Mouse (Mus musculus) adrenal gland, postnatal 10 days (tissue): ENCODE results near the gene Ppp2r2c. TPM values are rescaled to one million over a fixed set of nuclear protein-coding genes. Genes with fewer than 3 reads are reported as not detected.

Experiments used
- DNase-seq: peaks from one replicate; pipeline ENCODE4 v3.0.0; 2021; ENCODE audit warnings: mixed read lengths
- total RNA-seq, 2 experiments: library from RNA; stranded (reverse); gene quantifications; 2 replicates each; pipeline ENCODE4 v1.2.3; 2021

Gene Ppp2r2c
- total RNA-seq, 2 experiments from 2014 or later, result 7.0 to 10.2 TPM

DNA sequence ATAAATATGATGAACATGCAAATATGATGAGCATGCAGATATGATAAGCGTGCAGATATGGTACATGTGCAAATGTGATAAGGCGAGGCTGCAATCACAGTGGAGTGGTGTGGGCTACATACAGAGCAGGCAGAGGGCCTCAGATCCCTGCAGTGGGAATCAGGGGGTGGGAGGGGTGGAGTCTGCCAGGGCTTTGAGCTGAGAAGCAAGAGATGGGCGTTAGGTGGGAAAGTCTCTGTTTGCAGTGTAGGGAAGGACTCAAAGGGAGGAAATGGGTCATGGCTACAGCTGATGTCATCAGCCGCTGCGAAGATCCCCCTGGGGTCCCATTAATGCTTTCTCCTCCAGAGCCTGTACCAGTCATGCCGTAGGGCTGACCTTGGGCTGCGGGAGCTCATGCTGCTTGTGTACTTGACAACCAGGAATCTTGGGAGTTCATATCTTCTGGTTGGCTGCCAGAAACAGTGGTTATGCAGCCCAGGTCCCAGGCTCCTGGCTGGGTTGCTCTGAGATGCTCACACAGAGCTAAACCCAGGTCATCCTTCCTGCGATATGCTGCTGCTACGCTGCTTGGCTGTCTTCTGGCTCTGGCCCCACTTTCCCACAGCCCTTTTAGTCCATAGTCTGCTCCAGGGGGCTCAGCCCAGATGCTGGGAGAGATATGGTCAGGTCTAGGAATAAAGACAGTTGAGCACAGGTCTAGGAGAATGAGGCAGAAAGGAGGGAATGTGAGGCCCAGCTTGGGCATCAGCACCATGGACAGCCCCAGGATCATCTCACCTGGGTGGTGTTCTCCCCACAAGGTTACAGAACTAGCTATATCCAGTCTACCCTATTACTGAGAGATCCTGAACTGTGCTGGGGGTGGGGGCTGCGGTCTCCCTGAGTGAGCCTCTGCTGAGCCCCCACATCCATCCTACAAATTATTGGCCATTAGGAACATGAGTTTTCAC, 27.6 kb downstream of the Ppp2r2c start:
- no peak for DNase-seq

DNA sequence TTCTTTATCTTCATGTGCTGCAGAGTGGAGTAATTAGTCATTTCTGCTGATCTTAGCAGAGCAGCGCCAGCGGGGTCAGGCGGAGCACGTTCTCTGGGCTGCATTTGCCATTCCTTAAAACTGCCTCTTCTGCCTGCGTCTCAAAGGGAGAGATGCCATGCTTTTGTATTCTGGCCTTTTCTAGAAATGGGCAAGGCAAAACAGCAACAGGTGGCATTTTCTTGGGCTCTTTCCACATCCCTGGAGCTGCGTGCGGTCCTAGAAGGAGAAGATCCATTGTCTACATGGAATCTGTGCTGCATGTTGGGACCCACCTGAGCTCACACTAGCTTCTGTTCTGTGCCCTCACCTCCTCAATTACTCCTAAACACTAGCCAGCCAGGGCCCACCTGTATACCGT, 29.7 kb downstream of the Ppp2r2c start:
- DNase-seq, result no peak

DNA sequence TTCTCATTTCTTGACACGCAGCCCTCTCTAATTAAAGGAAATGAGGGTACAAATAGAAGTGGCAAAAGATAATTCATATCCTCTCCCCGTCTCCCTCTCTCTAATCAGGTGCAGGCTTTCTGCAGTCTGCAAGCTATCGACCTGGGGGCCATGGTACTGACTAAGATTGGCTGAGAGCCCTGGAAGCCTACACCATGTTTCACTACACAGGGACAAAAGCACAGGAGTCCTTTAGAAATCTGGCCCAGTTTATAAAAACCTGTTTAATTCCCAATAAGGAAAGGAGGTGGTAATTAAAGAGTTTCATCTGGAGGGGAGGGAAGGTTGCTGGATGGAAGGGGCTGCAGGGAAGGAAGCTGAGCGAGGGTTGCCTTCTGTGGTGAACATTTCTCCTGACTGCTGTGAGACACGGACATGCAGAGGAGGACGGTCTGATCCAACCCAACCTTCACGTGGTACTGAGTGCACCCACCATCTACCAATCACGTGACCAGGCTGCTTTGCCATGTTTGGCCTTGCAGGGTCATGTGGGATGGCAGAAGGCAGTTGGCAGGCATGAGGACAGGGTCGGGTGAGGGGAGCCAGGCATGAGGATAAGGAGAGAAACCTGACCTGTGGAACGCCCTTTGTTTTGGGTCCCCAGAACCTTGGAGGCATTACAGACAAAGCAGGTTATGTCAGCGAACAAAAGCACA, 30.2 kb downstream of the Ppp2r2c start:
- no peak for DNase-seq

DNA sequence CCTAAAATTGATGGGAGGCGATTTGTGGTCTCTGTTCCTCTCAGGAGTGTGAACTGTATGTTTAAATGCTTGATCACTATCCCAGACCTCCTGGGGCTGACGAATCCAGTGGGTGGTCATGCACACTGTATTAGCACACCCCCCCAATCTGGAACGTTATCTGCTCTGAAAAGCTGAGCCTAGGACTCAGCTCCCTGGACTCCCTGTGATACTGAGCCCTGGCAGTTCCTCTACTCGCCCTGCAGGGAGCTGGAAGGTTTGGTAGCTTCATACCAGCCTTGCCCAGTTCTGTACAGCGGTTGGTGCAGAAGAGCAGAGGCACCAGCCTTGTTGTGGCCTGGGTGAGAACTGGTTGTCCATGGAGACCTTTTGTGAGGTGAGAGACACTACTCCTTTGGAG, 31.1 kb downstream of the Ppp2r2c start:
- no peak for DNase-seq

DNA sequence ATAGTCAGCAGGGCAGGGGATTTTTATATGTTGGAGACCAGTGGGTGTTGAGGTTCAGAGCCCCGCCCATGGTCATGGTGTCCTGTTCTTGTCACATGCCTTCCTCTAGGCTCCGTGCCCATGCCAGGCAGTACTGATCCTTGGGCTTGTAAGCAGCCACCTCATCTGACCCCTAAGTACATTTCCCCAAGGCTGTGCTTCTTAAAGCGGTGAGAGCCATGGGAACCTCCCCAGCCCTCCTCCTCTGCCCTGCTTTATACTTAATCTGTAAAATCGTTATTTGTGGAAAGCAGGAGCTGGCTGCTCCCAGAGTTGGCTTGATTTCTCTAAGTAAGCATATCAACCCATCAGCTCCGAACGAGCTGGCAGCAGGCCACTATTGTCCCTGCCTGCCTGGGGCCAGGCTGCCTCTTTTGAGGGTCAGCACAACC, 31.9 kb downstream of the Ppp2r2c start:
- DNase-seq, result peak; percentile 39

DNA sequence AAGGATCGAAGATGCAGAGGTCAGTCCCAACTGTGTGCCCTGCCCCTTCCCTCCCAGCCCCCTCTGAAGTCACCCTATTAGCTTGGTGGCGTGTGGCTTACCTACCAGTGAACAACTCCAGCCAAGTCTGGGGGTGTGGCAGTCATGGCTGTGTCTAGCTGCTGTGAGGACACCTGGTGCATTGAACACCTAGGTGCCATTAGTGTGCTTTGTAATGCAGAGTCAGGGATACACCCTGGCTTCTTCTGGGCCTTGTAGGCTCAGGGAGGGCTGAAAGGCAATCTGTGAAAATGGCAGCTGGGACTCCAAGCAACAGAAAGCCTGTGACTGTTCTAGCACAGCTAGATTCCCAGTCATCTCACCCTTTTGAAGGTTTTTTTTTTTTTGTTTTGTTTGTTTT, 34.5 kb downstream of the Ppp2r2c start:
- no peak for DNase-seq

DNA sequence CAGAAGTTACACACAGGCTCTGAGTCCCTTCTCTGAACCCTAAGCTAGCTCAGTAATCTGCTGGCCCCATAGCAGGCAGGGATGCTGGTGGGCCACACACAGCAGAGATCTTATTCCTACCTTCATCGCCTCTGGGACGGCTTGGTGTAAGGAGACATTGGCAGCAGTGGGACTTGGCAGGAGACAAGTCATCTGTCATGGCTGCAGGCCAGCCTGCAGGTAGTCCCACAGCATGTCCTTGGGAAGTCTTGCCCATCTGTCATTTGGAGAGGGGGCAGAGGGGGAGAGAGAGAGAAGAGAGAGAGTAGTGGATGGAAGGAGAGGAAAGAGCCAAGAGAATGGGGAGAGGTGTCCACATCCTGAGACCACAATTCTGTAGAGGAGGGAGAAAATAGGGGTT, 35.8 kb downstream of the Ppp2r2c start:
- no peak for DNase-seq

DNA sequence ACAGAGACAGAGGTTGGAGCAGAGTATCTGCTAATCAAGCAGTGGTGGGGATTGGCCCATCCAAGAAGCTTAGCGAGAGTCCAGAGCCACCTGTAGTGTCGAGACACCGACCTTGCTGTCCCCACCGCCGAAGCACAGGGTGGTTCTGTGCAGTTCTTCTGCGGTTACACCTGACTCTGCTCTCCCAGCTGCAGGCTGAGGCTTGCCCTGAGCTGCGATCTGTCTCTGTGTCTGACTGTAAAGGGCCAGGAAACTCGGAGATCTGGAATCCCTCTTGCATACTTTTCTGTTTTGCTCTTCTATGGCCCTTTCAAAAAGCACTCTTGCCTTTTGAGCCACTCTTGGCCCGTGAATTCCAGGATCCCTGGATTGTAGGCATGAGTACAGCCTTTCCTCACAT, 36.4 kb downstream of the Ppp2r2c start:
- no peak for DNase-seq

DNA sequence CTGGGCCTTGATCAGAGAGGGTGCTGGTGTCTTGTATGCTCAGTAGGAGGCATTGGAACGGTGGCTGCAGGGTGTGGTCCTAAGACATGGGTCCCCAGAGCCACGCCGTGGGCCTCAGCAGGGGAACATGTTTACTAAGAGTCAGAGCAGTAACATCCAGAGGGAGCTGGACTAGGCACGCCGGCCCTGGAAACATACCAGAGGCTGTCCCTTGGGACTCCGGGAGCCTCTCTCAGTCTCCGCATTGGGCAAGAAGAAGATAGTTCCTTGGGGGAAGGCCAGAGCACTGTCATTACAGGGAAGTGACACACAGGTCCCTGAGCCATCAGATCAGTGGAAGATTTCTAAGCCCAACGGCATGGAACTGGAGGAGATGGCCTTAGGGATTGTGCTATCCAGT, 36.9 kb downstream of the Ppp2r2c start:
- peak; percentile 44 for DNase-seq

DNA sequence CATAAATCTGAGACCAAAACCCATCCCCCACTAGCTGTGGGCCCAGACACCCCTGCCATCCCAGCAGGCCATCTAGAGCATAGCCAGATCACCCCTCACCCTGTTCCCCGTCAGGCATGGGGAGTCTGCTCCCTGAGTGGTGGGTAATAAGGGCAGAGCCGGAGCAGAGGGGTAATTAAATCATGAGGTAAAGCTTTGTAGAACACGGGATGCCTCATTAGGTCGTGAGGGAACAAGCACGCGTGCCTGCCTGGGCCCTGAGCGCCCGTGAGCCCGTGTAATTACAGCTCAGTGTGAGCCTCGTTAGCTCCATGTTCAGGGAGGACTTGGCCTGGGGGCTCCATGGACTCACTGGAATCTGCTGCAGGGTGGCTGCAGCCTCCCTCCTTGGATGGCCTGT, 39.4 kb downstream of the Ppp2r2c start:
- no peak for DNase-seq

DNA sequence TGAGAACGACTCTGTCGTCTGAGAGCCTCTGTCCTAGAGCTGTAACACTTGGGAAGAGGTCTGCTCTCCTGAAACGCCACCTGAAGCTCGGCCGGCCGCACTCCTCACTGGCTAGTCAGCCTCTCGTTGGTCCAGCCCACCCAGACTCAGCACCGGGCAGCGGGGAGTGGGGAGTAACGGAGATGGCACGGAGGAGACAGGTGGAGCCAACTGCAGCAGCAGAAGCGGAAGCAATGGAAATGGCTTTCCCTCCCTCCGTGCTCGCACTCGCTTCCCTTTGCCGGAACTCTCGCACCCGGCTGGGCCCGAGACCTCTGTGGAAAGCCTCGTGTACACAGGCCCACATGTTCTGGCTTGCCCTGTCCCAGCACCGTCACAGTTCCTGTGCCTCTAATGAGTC, 41.2 kb downstream of the Ppp2r2c start:
- no peak for DNase-seq

DNA sequence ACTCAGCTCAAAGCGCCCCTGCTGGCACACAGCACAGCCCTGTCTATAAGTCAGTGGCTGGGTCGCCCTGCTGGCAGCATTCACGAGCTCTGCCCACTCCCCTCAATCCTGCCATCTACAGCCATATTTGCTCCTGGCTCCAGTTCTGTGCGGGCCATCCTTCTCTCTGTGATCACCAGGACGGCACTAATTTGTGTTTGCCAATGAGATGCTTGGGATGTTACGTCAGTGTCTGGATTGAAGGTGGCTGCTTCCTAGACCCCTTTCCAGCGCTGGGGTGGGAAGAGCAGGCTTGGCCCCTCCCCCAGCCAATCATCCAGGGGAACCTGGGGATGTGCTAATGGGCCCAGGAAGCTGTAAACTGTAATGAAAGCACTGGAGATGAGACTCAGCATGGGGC, 42.7 kb downstream of the Ppp2r2c start:
- no peak for DNase-seq

DNA sequence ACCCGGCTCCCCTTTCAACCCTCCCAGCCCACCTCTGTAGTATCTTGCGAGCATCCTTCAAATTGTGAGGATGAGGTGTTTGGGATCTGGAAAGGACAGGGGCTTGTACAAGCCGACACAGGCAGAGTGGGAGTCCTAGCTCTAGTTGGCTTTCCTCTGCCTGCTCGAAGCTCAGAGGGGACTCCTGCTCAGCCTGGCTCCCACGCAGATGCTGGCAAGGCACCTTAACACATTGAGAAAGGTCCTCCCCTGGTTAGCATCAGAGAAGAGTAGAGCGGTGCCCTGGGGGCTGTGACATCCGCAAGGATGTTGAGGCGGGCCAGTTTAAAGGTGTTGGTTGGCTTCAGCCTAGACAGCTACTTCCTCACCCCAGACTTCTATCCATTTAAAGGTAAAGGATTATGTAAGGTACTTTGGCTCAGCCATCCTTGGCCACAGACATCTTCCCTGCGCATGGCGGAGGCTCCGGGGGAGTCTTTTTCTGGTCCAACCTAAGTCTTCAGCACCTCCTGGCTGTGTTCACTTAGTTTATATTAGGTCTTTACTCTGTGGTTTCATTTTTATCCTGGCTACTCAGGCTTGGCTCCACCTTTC, 43.5 kb downstream of the Ppp2r2c start:
- no peak for DNase-seq

DNA sequence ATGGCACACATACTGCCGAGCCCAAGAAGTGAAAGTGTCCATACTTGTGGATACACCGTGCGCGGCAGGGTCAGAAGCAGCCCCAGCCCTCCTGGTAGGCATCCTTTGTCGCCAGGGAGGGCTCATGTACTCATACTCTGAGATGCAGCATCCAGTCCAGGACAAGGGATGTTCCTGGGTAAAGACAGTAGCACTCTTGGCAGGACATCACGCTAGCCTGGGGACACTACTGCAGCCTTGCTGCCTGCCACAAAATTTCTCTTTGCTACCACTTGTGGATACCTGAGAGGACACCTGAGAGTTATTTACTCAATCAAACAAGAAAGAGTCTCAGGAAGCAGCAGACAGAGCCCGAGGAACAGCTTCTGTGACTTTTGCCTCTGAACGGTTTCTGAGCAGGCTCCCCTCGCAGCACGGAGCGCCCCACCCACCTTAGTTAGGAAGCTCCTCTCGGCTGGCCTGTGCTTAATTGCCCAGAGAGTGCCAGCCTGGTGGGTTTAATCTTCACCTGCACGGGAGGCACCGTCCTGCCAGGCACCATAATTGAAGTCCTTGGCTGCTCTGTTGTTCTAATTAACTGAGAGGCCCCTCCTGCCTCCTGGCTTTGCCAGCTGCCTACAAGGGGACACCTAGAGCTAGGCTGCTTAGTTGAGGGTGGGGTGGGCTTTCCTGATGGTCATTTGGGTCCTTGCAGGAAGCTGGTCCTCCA, 44.4 kb downstream of the Ppp2r2c start:
- no peak for DNase-seq

DNA sequence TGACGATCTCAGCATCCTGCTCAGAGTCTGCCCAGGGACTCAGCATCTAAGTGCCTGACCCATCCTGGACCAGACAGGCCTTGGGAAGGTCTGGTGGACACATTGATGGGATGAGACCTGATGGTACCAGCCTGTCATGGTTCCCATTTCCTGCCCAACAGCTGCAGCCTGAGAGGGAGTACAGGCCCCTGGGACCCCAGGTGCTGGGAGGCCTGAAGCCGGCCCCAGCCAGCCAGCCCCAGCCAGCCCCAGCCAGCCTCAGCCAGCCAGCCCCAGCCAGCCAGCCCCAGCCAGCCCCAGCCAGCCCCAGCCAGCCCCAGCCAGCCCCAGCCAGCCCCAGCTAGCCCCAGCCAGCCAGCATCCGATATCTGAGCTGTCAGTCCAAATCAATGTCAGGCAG, 46.9 kb downstream of the Ppp2r2c start:
- no peak for DNase-seq

DNA sequence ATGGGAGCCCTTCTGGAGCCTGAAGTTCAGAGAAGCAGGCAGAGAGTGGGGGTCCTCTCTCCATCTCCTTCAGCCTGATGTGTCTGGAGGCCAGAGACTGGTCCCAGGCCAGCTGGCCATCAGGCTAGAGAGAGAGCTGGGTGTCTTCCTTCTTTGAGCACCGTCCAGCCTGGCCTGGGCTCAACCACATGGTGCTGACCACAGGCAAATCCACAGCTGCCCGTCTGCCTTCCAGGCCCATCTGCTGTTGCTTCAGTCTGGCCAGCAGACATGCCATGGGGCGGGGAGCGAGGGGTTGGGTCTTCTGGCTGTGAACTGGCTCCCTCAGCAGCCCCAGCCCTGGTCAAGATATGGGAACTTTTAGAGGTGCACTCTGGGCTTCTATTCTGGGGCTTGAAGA, 48.3 kb downstream of the Ppp2r2c start:
- no peak for DNase-seq

DNA sequence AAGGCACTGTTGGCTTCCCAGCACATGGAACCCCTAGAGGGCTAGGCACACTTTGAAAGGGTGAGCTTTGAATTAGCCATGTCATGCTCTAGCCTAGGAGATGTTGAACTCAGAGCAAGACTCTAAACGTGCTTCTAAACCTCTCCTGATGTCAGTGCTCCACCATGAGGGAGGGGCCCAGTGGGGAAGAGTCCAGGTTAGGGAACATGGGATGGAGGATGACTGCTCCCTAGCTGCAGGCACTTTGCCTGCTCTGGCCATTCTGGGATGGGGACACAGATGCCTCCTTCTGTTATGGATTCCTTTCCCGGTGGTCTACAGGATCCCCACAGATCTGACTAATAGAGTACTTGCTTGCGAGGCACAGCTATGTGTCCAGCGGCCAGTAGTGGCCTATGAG, 48.9 kb downstream of the Ppp2r2c start:
- no peak for DNase-seq

DNA sequence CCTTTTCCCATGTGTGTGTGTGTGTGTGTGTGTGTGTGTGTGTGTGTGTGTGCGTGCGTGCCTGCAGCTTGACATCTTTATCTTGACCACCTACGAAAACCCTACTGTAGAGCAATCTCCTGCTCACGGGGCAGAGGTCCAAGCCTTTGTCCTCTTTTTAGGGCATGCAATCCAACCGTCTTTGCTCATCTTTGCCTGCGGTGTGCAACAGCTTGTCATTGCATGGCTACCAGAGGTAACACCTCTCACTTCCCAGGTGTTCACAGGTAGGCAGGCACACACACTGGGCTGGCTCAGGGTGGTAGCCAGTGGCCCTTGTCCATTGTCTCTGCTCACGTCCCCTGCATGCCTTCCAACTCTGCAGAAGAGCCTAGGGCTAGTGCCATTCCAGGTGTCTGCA, 49.7 kb downstream of the Ppp2r2c start:
- no peak for DNase-seq

DNA sequence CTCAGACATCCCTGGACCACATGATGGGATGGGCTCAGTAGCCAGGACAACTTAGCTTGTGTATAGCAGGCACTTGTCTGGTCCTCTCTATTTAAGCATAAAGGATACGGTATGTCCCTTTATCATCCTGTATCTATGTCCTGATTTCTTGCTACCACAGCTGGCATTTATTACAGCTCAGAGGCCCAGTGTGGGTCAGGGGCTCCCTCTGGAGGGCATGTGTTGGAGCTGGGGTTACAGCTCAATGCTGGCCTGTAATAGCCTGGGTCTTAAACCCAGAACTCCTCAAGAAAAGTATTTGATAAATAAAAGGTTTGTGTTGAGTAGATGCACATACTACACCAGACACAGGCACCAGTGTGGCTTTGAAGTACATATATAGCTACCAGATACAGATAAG, 51.8 kb downstream of the Ppp2r2c start:
- peak; percentile 40 for DNase-seq

DNA sequence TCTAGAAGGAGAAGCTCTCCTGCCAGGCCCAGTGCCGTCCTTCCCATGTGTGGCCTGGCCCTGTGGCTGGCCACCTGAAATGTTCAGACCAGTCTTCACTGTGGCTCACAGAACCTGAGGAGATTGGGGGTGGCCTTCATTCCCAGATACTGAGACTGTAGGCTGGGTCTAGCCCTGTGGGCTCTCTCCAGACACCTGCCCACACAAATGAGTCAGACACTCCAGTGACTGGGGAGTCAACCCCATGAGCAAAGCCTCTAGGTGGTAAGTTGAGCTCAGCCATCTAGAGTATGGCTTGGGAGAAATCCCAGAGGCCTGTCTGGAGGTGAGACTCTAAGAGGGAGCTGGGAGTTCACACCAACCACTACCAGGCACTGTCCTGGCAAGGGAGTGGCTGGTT, 53.6 kb downstream of the Ppp2r2c start:
- DNase-seq, result no peak

DNA sequence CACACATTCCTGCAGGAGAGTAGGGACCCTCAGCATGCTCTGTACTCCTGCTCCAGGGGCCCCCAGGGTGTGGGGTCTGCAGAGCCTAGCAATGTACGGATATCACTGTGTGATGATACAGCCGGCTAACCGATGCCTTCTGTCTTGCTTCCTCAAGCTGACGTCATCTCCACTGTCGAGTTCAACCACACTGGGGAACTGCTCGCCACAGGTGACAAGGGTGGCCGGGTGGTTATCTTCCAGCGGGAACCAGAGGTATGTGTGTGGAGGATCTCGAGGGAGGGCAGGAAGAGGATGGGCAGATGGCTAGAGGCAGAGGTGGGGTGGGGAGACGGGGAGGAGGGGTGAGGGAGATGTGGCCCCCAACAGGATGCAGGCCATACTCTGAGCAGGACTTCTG, 54.5 kb downstream of the Ppp2r2c start:
- no peak for DNase-seq

DNA sequence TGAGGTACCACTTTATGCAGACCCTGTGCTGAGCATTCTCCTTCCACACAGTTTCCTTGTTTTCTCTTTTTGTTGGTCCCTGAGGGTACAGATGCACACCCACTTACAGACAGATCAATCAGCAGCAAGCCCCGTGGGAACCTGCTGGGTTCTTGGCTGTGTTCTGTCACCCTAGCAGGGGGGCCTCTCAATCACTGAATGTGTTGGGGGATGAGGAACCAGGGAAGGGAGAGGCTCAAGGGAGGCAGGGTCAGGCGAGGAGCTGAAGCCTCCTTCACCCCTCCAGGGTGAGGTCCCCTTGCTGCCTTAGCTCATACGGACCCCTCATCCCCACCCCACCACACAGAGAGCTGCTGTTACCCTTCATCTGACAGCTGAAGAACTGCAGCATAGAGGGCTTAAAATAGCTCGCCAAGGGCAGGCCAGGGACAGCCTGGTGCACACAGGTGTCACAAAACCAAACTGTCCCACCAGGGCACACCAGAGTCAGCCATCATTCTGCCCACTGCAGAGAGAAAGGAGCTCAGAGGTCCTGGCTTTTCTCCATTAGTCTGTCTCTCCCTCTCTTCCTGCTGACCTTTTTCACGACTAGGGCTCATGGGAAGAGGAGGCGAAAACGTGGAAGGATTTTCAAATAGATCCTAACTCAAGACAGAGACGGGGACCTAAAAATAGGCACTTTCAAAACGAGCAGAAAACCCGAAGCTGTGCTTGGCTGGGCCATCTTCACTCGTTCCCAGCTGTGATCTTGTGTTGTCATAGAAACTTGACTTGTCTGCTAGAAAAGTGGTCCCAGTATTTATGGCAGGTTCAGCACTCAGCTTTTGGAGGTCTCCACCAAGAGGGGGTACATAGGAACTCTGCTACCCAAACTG, 55.8 kb downstream of the Ppp2r2c start:
- no peak for DNase-seq
